Mouse (Mus musculus): Measurements from ENCODE around the gene Sumo2. TPM values are rescaled to one million over a fixed set of nuclear protein-coding genes. Genes with fewer than 3 reads are reported as not detected.
"Not testable (repeated sequence)": the region's sequence is repeated elsewhere in the genome, so short reads cannot be mapped to it uniquely, and the experiment has no call there.

Gene Sumo2
- polyA plus RNA-seq, 1 experiment from 2014 or later: 1,406 TPM

- H3K27me3 ChIP-seq: no peaks in the 10 kb centered on the region
- 78% methylated on average over 6 of the region's 6 CpGs for WGBS
- no peak overlapping the region for H3K4me2 ChIP-seq
- no peak for ATAC-seq (ENCODE audit: insufficient number of reproducible peaks, insufficient read depth, low FRiP score, low TSS enrichment, low read depth)
- H3K4me3 ChIP-seq (replicated peaks): no peak overlapping the region
- no peak overlapping the region for H3K9ac ChIP-seq (replicated peaks)
- peaks cover 6% of the 10 kb centered on the region for H3K36me3 ChIP-seq
- no peak overlapping the region for H3K27ac ChIP-seq
- peaks cover 5% of the 10 kb centered on the region for H3K4me1 ChIP-seq (replicated peaks)
- H3K9me3 ChIP-seq: no peaks in the 10 kb centered on the region
These were observed 54.4 kb downstream of the Sumo2 start for GRCm38 (mm10) chr11:115481553-115482259.

GRCm38 (mm10) chr11:115478296-115478938, 57.7 kb downstream of the Sumo2 start:
- Histone ChIP-seq H3K9me3 (no peaks in the 10 kb centered on the region), H3K9ac (replicated peaks) (no peak overlapping the region), H3K4me3 (replicated peaks) (no peak overlapping the region), H3K4me2 (no peak overlapping the region), H3K27me3 (no peaks in the 10 kb centered on the region), H3K36me3 (peaks cover 6% of the 10 kb centered on the region), H3K4me1 (replicated peaks) (peaks cover 25% of the 10 kb centered on the region), H3K27ac (no peak overlapping the region)
- ATAC-seq (ENCODE audit: insufficient number of reproducible peaks, insufficient read depth, low FRiP score, low TSS enrichment, low read depth): no peak
- WGBS: 84% methylated on average over 9 of the region's 9 CpGs

GRCm38 (mm10) chr11:115477388-115477787, 58.7 kb downstream of the Sumo2 start:
- not testable (repeated sequence) for H3K27me3 ChIP-seq; H3K9me3 ChIP-seq; H3K36me3 ChIP-seq; ATAC-seq (ENCODE audit: insufficient number of reproducible peaks, insufficient read depth, low FRiP score, low TSS enrichment, low read depth); H3K9ac ChIP-seq (replicated peaks); H3K4me2 ChIP-seq; H3K4me3 ChIP-seq (replicated peaks); H3K27ac ChIP-seq
- H3K4me1 ChIP-seq (replicated peaks): peaks cover 28% of the 10 kb centered on the region
- WGBS: 84% methylated on average over 7 of the region's 7 CpGs

- not testable (repeated sequence) for ATAC-seq (ENCODE audit: insufficient number of reproducible peaks, insufficient read depth, low FRiP score, low TSS enrichment, low read depth); H3K36me3 ChIP-seq; H3K27ac ChIP-seq; H3K9me3 ChIP-seq; H3K27me3 ChIP-seq; H3K9ac ChIP-seq (replicated peaks)
- H3K4me2 ChIP-seq: peak overlapping the region; percentile 95
- H3K4me1 ChIP-seq (replicated peaks): peaks cover 28% of the 10 kb centered on the region
- 0 out of 2 replicates have a peak overlapping the region, but pooled peaks have one; percentile 82 for H3K4me3 ChIP-seq (replicated peaks)
- WGBS: 83% methylated on average over 4 of the region's 4 CpGs
These were observed 59.4 kb downstream of the Sumo2 start for GRCm38 (mm10) chr11:115476630-115477029.

- H3K4me1 ChIP-seq (replicated peaks): peaks cover 28% of the 10 kb centered on the region
- H3K36me3 ChIP-seq: peaks cover 6% of the 10 kb centered on the region
- H3K9ac ChIP-seq (replicated peaks): peak overlapping the region; percentile 73
- WGBS: 3% methylated on average over 28 of the region's 28 CpGs
- H3K27ac ChIP-seq: peak overlapping the region; percentile 29; the same call in 1 of the 2 replicates
- H3K27me3 ChIP-seq: no peaks in the 10 kb centered on the region
- no peaks in the 10 kb centered on the region for H3K9me3 ChIP-seq
- peak overlapping the region; percentile 95 for H3K4me2 ChIP-seq
- ATAC-seq (ENCODE audit: insufficient number of reproducible peaks, insufficient read depth, low FRiP score, low TSS enrichment, low read depth): peak; percentile 58
- H3K4me3 ChIP-seq (replicated peaks): peak overlapping the region; percentile 82
These were observed 60.3 kb downstream of the Sumo2 start for GRCm38 (mm10) chr11:115475758-115476237.

GRCm38 (mm10) chr11:115475025-115475757, 60.9 kb downstream of the Sumo2 start, which contains the start of gene Armc7:
Gene Armc7 (plus strand): TSS chr11:115475667.
- Histone ChIP-seq H3K27me3 (no peaks in the 10 kb centered on the region), H3K4me1 (replicated peaks) (peaks cover 28% of the 10 kb centered on the region), H3K27ac (peak within 1 kb of the TSS; percentile 80), H3K36me3 (peaks cover 5% of the 10 kb centered on the region), H3K4me3 (replicated peaks) (peak within 1 kb of the TSS; percentile 82), H3K4me2 (peak within 1 kb of the TSS; percentile 95), H3K9ac (replicated peaks) (peak within 1 kb of the TSS; percentile 73), H3K9me3 (no peaks in the 10 kb centered on the region)
- WGBS: under 1% methylated on average over 26 of the region's 26 CpGs
- ATAC-seq (ENCODE audit: insufficient number of reproducible peaks, insufficient read depth, low FRiP score, low TSS enrichment, low read depth): peak; percentile 94

- Histone ChIP-seq H3K4me1 (replicated peaks) (peaks cover 28% of the 10 kb centered on the region), H3K4me3 (replicated peaks) (peak overlapping the region; percentile 9; the same call in 1 of the 2 replicates), H3K27me3 (no peaks in the 10 kb centered on the region), H3K4me2 (peak overlapping the region; percentile 39), H3K9me3 (no peaks in the 10 kb centered on the region), H3K36me3 (no peaks in the 10 kb centered on the region), H3K27ac (peak overlapping the region; percentile 66; the same call in 1 of the 2 replicates), H3K9ac (replicated peaks) (no peak overlapping the region)
- 0 out of 2 replicates have a peak, but pooled peaks have one; percentile 22 for ATAC-seq (ENCODE audit: insufficient number of reproducible peaks, insufficient read depth, low FRiP score, low TSS enrichment, low read depth)
- 10% methylated on average over 15 of the region's 15 CpGs for WGBS
These were observed 62.3 kb downstream of the Sumo2 start for GRCm38 (mm10) chr11:115473626-115474275.

Other genes with a start within 250 kb of the Sumo2 start
- gene Fads6, start 238.6 kb downstream of the Sumo2 start, polyA plus RNA-seq (2016; fragmentation: Nextera tagmentation; extraction: Ambion mirVana): 0.10 and 0.15 TPM in 2 replicates
- 0.56 TPM in 1 of 2 replicates, not detected in the other for gene Otop2, start 229.1 kb downstream of the Sumo2 start, polyA plus RNA-seq (2016; fragmentation: Nextera tagmentation; extraction: Ambion mirVana)
- gene Ush1g, start 214.2 kb downstream of the Sumo2 start, polyA plus RNA-seq (2016; fragmentation: Nextera tagmentation; extraction: Ambion mirVana): not detected in 2 replicates
- not detected in 2 replicates for gene Otop3, start 201.5 kb downstream of the Sumo2 start, polyA plus RNA-seq (2016; fragmentation: Nextera tagmentation; extraction: Ambion mirVana)
- 2.2 and 2.5 TPM in 2 replicates for gene Hid1, start 168.5 kb downstream of the Sumo2 start, polyA plus RNA-seq (2016; fragmentation: Nextera tagmentation; extraction: Ambion mirVana)
- gene Cdr2l, start 154.4 kb downstream of the Sumo2 start, polyA plus RNA-seq (2016; fragmentation: Nextera tagmentation; extraction: Ambion mirVana): 19.7 and 19.9 TPM in 2 replicates
- 175 and 182 TPM in 2 replicates for gene Mrpl58, start 132.5 kb downstream of the Sumo2 start, polyA plus RNA-seq (2016; fragmentation: Nextera tagmentation; extraction: Ambion mirVana)
- 960 and 975 TPM in 2 replicates for gene Atp5h, start 116.3 kb downstream of the Sumo2 start, polyA plus RNA-seq (2016; fragmentation: Nextera tagmentation; extraction: Ambion mirVana)
- gene Kctd2, start 116.1 kb downstream of the Sumo2 start, polyA plus RNA-seq (2016; fragmentation: Nextera tagmentation; extraction: Ambion mirVana): 25.3 and 26.5 TPM in 2 replicates
- gene Trim80, start 95.7 kb downstream of the Sumo2 start, polyA plus RNA-seq (2016; fragmentation: Nextera tagmentation; extraction: Ambion mirVana): 0.10 TPM in 1 of 2 replicates, not detected in the other
- gene Slc16a5, start 73.8 kb downstream of the Sumo2 start, polyA plus RNA-seq (2016; fragmentation: Nextera tagmentation; extraction: Ambion mirVana): 0.15 TPM in 1 of 2 replicates, not detected in the other
- gene Armc7, start 60.6 kb downstream of the Sumo2 start, polyA plus RNA-seq (2016; fragmentation: Nextera tagmentation; extraction: Ambion mirVana): 7.5 and 9.6 TPM in 2 replicates
- gene Nt5c, start 44.4 kb downstream of the Sumo2 start, polyA plus RNA-seq (2016; fragmentation: Nextera tagmentation; extraction: Ambion mirVana): 66.2 and 78.2 TPM in 2 replicates
- 512 and 557 TPM in 2 replicates for gene Jpt1, start 21.9 kb downstream of the Sumo2 start, polyA plus RNA-seq (2016; fragmentation: Nextera tagmentation; extraction: Ambion mirVana)
- 211 and 212 TPM in 2 replicates for gene Nup85, start 28.2 kb upstream of the Sumo2 start, polyA plus RNA-seq (2016; fragmentation: Nextera tagmentation; extraction: Ambion mirVana)
- gene Mrps7, start 67.6 kb upstream of the Sumo2 start, polyA plus RNA-seq (2016; fragmentation: Nextera tagmentation; extraction: Ambion mirVana): 96.0 and 106 TPM in 2 replicates
- 20.3 and 21.7 TPM in 2 replicates for gene Gga3, start 67.8 kb upstream of the Sumo2 start, polyA plus RNA-seq (2016; fragmentation: Nextera tagmentation; extraction: Ambion mirVana)
- gene Mif4gd, start 76.7 kb upstream of the Sumo2 start, polyA plus RNA-seq (2016; fragmentation: Nextera tagmentation; extraction: Ambion mirVana): 18.2 and 18.6 TPM in 2 replicates
- gene Slc25a19, start 92.0 kb upstream of the Sumo2 start, polyA plus RNA-seq (2016; fragmentation: Nextera tagmentation; extraction: Ambion mirVana): 24.1 and 34.0 TPM in 2 replicates
- gene Grb2, start 172.3 kb upstream of the Sumo2 start, polyA plus RNA-seq (2016; fragmentation: Nextera tagmentation; extraction: Ambion mirVana): 109 and 114 TPM in 2 replicates
- gene Tmem94, start 229.2 kb upstream of the Sumo2 start, polyA plus RNA-seq (2016; fragmentation: Nextera tagmentation; extraction: Ambion mirVana): 26.5 and 31.9 TPM in 2 replicates

Data from limb, embryonic 12.5 days (tissue).